Mouse (Mus musculus) left cerebral cortex, postnatal 25 days (tissue): ENCODE measurements around the gene Rhox4c. TPM values are rescaled to one million over a fixed set of nuclear protein-coding genes. Genes with fewer than 3 reads are reported as not detected.
"Not testable (repeated sequence)": the region's sequence is repeated elsewhere in the genome, so short reads cannot be mapped to it uniquely, and the experiment has no call there.

Source experiments
- DNase-seq, 2 experiments: peaks; one replicate each; pipeline ENCODE4 v3.0.0; 2022; ENCODE audit warnings: low spot score in 2 of 2, mixed read lengths in 1 of 2
- intact Hi-C: fragments of 180-260 bp; cut with DNase I; formaldehyde crosslinking; loops from one replicate; pipeline ENCODE4 v1.15.1; 2025
- total RNA-seq, 2 experiments: library from RNA; stranded (reverse); gene quantifications; 2 replicates each; pipeline ENCODE4 v1.2.3; 2021

The Rhox4c gene
- total RNA-seq = not detected

DNA sequence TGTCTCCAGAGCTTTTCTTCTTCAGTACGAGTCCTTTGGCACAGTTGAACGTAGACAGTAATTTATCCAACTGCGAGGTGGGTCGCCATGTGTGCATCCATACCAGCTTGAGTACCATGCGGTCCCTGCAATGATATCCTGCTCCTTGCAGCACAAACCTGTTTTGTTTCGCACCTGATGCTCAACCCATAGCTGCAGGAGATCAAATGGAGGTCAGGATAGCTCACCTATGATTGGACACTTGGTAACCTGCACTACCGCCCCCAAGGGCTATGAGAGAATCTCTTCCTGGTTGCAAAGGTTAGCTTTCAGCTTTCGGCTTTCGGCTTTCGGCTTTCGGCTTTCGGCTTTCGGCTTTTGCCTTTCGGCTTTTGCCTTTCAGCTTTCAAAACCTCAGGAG is at the start of gene Rhox4c:
TSS of gene Rhox4c (plus strand) at position 301 of the 400 bp plus-strand sequence.
- intact Hi-C loops = not testable (repeated sequence)

GRCm38 (mm10) chrX:37432194-37432593 is 47.9 kb upstream of the Rhox4c start, which contains the start of gene Rhox4b:
TSS of gene Rhox4b (plus strand) at chrX:37432494.
- DNase-seq, intact Hi-C loops: not testable (repeated sequence)

More for the DNA sequence above, at the start of gene Rhox4c:
- DNase-seq = not testable (repeated sequence)

DNA sequence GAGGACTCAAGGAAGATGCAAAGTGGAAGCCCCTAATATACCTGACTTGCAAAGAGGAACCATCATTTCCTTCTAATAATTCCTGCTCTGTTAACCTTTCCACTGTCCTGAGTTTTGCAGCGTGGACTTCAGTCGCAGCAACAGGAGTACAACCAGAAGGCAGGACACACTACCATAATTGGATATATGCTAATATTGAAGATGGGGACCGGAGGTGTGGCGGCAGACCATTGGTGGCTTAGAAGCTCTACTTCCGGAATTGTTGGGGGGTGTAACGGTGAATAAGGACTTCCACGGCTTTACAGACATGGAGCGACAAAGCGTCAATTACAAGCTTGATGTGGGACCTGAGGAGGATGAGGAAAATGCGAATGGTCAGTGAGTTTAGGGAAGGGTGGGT is 26.8 kb upstream of the Rhox4c start, which contains the start of gene Rhox2c:
TSS of gene Rhox2c (plus strand) at position 301 of the 400 bp plus-strand sequence.
- DNase-seq, intact Hi-C loops: not testable (repeated sequence)

DNA sequence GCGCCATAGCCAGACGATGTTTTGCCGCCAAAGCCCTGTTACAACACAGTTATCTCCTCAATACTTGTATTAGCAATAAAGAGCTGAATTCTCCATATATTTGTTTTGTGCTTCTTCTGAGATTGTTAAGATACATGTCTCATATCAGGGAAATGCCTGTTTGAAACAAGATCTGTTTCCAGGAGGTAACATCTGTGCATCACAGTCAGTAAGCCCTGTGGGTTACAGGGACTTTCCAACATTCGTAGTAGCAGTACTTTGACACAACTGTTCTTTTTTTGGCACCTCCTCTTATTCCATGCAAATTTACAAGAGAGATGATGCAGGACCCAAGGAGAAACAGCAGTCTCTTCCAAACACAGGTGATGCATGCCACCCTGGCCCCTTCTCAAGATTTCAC is 21.9 kb upstream of the Rhox4c start, which contains the start of gene Rhox3c:
TSS of gene Rhox3c (plus strand) at position 301 of the 400 bp plus-strand sequence.
- intact Hi-C loops, DNase-seq: not testable (repeated sequence)

GRCm38 (mm10) chrX:37514059-37514458 is 33.9 kb downstream of the Rhox4c start, which contains the start of gene Rhox4d:
TSS of gene Rhox4d (plus strand) at chrX:37514359.
- DNase-seq, intact Hi-C loops: not testable (repeated sequence)

GRCm38 (mm10) chrX:37530152-37530551 is 50.0 kb downstream of the Rhox4c start, which contains the start of gene Rhox2e:
TSS of gene Rhox2e (plus strand) at chrX:37530452.
- DNase-seq, intact Hi-C loops: not testable (repeated sequence)

Other genes starting within 250 kb of the Rhox4c start
- not detected for gene Rhox2a, start 235.4 kb upstream of the Rhox4c start, total RNA-seq
- not detected for gene Rhox3a, start 230.4 kb upstream of the Rhox4c start, total RNA-seq
- not detected for gene Rhox4a, start 215.0 kb upstream of the Rhox4c start, total RNA-seq
- gene Rhox3a2, start 100.3 kb upstream of the Rhox4c start, total RNA-seq = not detected
- not detected for gene Rhox4a2, start 89.5 kb upstream of the Rhox4c start, total RNA-seq
- gene Rhox2b, start 68.3 kb upstream of the Rhox4c start, total RNA-seq = not detected
- not detected for gene Rhox4b, start 47.8 kb upstream of the Rhox4c start, total RNA-seq
- not detected for gene Rhox2c, start 26.7 kb upstream of the Rhox4c start, total RNA-seq
- not detected for gene Rhox3c, start 21.8 kb upstream of the Rhox4c start, total RNA-seq
- not detected for gene Rhox2d, start 13.1 kb downstream of the Rhox4c start, total RNA-seq
- not detected for gene Rhox4d, start 34.0 kb downstream of the Rhox4c start, total RNA-seq
- not detected for gene Rhox2e, start 50.1 kb downstream of the Rhox4c start, total RNA-seq
- gene Rhox3e, start 61.7 kb downstream of the Rhox4c start, total RNA-seq = not detected
- gene Rhox4e, start 77.1 kb downstream of the Rhox4c start, total RNA-seq = not detected
- not detected for gene Rhox2f, start 91.1 kb downstream of the Rhox4c start, total RNA-seq
- not detected for gene Rhox3f, start 100.7 kb downstream of the Rhox4c start, total RNA-seq
- not detected for gene Rhox4f, start 127.4 kb downstream of the Rhox4c start, total RNA-seq
- not detected for gene Rhox3g, start 148.3 kb downstream of the Rhox4c start, total RNA-seq
- not detected for gene Rhox2g, start 163.1 kb downstream of the Rhox4c start, total RNA-seq
- gene Rhox4g, start 171.0 kb downstream of the Rhox4c start, total RNA-seq = not detected
- not detected for gene Rhox3h, start 188.4 kb downstream of the Rhox4c start, total RNA-seq
- gene Rhox2h, start 192.9 kb downstream of the Rhox4c start, total RNA-seq = not detected